Mouse (Mus musculus): ENCODE results near the gene Xrcc6.

- no peak for TF ChIP-seq POLR2A (IDR thresholded peaks at IDR 0.05; ENCODE audit: extremely low read depth, insufficient read depth, low read length)
- no peak for TF ChIP-seq CTCF (IDR thresholded peaks at IDR 0.05; ENCODE audit: extremely low read depth, insufficient read depth, low read length)
Measured at GRCm38 (mm10) chr15:82079883-82080282, 92.2 kb downstream of the Xrcc6 start.

Measured in cortical plate, adult 2 months (tissue).